Mouse (Mus musculus) erythroid progenitor cell, adult 5-6 weeks (primary cell): ENCODE measurements around the gene Smarce1. TPM values are rescaled to one million over a fixed set of nuclear protein-coding genes. Genes with fewer than 3 reads are reported as not detected.

ENCODE experiments used
- ATAC-seq: replicated peaks from 2 replicates; pipeline ENCODE4 v1.8.0; 2016; ENCODE audit warnings: moderate number of reproducible peaks, mild to moderate bottlenecking, moderate TSS enrichment, inconsistent platforms; ENCODE audit not compliant: poor library complexity, low FRiP score, severe bottlenecking
- total RNA-seq, 2 experiments: library from RNA; stranded (forward) in 1 of 2; stranded (reverse) in 1 of 2; fragments of 150-400 nt in 1 of 2; fragments of 186-747, 209-891 nt in 1 of 2; gene quantifications; 2 replicates each; pipeline versions ENCODE4 v1.2.3 to v1.2.4; 2015 to 2017; ENCODE audit warnings: low replicate concordance in 2 of 2

Smarce1 gene
- total RNA-seq, 2 experiments from 2014 or later, result 70.0 to 122 TPM

DNA sequence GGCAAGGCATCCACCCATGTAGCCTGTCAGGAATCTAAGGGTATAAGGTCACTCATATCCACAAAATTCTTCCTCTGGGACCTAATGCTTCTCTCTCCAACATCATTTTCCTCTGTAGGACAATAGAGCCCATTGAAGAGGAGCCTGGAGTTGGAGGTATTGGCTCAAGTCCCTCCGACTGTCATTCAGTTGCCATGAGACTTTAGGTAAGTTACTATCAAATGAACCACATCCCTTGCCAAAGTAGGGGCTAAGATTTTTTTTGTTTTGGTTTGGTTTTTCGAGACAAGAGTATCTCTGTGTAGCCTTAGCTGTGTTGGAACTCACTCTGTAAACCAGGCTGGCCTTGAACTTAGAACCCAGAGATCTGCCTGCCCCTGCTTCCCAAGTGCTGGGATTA lies 59.4 kb downstream of the Smarce1 start:
- ATAC-seq, result no peak

DNA sequence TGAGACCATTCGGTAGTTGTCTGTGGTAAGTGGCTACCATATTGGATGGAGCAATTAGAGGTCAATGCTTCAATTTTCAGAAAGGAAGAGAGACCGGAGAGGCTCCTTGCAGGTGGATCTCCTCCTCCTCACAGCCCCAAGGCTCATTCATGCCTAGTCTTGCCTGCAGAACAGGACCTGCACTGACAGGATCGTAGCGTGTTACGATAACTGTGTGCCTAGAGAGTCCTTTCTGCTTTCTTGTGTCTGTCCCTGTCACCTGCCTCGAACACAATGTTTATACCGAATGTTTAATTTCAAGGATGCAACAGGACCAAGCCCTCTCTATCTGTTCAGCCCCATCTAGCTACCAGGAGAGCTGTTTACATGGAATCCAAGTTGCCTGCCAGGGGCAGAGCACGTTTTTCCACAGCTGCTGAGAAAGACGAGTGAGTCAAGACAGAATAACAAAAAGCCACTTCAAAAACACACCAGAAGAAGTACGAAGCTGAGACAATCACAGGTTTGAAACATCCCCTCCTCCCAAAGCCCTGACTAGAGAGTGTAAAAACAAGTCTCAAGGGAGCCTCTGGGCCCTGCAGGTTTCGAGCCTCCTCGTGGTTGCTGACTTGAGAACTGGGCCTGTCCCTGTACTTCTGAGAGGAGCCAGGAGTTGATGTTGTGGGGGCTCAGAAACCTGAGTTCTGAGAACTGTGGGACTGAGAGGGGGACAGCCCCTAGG lies 60.1 kb downstream of the Smarce1 start:
- ATAC-seq, result no peak

DNA sequence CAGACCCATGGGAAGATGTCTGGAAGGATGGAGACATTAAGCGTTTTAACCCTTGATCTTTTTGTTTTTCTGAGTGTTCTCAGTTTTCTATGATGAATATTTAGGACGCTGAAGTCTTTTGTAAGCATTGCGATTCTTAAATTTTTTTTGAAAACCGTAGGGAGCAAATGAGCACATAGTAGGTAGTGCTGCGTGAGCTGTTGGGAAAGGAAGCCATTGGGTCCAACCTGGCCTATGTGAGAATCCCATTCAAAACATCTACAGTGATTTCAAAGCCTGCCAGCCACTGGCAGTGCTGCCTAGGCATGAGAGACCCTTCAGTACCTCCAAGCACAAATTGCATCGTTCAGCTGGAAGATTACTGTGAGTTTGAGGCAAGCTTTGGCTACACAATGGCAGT lies 60.8 kb downstream of the Smarce1 start:
- no peak for ATAC-seq

DNA sequence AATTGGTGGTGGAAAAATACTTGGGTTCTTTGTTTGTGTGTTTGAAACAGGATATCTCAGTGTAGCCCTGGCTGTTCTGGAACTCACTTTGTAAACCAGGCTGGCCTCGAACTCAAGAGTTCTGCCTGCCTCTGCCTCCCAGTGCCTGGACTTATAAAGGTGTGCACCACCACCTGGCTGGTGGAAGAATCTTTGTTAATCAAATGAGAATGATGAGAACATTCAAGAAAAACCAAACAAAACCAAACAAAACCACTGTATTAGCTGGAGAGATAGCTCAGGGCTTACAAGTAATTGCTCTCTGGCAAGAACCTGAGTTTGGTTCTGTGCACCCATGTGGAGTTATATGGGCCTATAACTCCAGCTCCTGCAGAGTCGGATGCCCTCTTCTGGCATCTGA lies 61.4 kb downstream of the Smarce1 start:
- no peak for ATAC-seq

DNA sequence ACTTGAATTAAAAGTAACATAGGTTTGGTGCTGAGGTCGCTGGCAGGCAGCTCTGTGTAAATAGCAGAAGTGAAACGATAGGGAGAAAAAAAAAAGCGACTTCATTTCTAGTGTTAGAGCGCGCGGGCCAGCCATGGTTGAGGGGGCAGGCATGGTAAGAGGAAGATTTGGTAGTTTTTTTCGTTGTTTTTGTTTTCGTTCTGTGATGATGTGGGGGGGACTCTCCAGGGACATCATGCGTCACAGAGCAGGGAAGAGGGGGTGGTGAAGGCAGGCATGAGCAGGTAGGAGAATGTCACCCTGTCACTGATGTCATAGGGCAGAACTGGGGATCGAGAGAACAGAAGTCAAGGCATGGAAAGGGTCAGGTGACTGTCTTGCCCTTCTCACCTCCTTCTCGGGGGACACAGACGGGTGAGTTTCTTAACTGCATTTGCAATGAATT lies 62.8 kb downstream of the Smarce1 start:
- ATAC-seq, result no peak

DNA sequence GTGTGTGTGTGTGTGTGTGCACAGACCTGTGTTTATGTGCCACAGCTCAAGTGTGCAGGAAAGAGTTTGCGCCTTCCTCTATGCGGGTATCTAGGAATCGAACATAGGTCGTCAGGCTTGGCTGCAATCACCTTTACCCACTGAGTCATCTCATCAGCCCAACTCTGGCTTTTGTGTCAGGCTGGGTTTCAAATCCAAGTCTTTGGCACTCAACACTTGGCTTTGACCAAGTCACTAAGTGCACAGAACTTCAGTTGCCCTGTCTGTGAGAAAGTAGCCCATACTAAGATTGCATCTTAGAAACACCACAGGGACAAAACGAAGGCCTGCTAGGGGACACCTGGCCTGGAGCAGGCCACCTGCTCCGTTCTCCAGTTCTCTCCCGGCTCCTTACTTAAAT lies 63.2 kb downstream of the Smarce1 start:
- ATAC-seq, result no peak

DNA sequence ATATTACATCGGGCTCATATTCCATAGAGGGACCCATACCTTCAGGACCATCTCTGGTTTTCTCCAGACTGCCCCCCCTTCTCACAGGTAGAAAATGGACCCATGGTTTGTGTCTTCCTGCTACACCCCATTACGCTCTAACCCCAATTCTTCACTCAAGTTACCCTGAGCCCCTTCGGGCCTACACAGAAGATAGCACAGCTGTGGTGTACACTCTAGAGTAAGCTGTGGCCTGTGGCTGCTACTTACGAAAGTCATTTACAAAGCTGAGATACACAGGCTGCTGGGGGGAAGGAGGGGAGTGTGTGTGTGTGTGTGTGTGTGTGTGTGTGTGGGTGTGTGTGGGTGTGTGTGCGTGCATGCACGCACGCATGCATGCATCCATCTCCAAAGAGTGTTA lies 64.6 kb downstream of the Smarce1 start:
- no peak for ATAC-seq

DNA sequence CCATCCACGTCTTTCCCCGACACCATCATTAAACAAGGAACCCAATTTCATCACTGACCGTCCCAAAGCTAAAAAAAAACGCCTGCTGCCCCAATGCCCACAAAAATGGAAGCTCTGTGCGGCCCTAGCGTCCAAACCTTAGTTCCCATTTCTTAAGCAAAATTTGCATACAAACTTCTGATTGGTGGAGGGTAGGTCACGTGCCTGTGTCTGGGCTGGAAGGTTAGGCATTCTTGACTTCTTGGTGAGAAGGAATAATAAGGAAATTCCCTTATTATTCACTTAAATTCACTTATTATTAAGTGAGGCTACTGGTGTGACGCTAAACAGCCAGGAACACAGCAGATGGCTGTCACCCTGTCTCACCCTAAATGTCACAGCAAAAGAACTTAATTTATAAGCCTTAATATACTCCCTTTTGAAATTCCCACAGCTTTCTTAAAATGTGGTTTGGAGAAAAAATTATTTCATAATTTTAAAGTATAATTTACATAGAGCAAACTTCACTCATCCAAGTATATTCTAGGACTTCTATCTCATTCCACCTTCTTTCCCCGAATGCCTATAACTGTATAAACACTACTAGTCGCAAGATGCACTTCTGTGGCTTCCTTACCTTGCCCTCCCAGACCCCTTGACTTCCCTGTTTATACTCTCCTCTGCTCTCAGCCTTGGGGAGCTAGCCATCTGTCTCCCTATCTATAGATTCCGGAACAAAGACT lies 65.6 kb downstream of the Smarce1 start:
- ATAC-seq, result no peak

DNA sequence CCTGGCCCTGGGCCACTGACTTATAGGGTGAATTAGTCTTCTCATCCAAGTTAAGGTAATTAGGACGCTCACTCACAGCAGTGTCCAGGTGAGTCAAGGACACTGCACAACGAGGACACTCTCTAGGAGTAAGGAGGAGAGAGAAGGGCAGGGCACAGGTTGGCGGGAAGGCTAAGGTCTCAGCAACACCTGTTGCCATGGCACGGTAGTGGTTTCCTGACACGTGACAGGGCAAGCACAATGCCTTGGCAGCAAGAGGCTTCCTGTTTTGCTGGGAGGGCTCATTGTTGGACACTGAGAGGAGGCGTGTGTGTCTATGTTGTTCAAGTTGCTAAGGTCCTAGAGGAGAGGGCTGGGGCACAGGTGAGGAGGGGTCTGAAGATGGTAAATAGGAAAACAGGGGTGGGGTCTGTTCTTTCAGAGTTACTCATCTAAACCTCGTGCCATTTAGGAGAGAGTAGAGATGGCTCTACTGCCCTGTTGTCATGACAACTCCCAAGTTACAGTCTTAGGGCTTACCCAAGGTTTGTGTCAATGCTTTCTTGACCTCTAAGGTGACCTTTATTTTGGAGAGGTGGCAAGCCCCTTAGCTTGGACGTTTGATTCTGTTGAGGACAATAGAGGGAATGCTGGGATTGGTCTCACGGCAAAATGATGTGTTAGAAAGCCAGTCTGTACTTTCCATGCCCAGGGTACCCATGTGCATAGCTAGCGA lies 67.7 kb downstream of the Smarce1 start:
- ATAC-seq, result 0 out of 2 replicates have a peak, but pooled peaks have one; percentile 10

DNA sequence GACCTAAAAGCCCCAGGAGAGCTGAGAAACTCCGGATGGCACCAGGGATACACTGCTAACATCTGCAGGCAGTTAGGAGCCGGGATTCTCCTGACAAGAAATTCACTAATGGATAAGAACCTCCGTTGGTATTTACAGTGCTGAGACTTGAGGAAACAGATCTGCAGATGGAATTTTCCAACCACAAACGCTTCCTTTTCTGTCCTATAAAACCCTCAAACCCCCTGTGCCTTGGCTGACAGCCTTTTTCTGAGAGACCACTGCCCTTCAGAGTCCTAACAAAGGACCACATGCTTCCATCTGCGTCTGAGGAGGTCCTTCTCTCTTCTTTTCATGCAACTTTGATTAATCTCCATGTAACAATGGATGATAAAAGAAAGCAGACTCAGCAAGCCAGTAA lies 69.2 kb downstream of the Smarce1 start:
- no peak for ATAC-seq

DNA sequence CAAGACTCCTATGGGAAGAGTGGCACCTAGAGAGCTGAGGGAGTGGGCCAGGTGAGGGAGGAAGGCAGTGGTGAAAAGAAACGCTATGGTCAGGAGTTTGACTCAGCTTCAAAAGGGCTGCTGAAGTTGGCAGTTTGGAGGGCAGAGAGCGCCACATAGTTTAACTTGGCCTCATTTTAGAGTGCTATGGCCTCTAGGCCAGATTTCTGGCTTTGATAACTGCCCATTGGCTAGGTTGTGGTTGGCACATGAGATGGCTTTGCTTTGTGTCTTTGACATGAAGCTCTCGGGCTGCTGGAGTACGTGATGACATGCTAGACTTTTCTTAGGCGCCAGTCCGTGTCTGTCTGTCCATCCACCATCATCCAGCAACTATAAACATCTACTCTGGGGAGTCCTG lies 70.6 kb downstream of the Smarce1 start:
- ATAC-seq, result no peak

Other genes with a start within 250 kb of the Smarce1 start
- gene Gjd3, start 248.0 kb downstream of the Smarce1 start, total RNA-seq (2015; ENCODE audit: low replicate concordance), result not detected in 2 replicates
- gene Gjd3, start 248.0 kb downstream of the Smarce1 start, total RNA-seq (2017; ENCODE audit: low replicate concordance), result not detected in 2 replicates
- gene Top2a, start 206.8 kb downstream of the Smarce1 start, total RNA-seq (2015; ENCODE audit: low replicate concordance), result 1,106 and 1,185 TPM in 2 replicates
- 1,820 and 2,303 TPM in 2 replicates for gene Top2a, start 206.8 kb downstream of the Smarce1 start, total RNA-seq (2017; ENCODE audit: low replicate concordance)
- 12.2 and 25.2 TPM in 2 replicates for gene Igfbp4, start 189.8 kb downstream of the Smarce1 start, total RNA-seq (2015; ENCODE audit: low replicate concordance)
- gene Igfbp4, start 189.8 kb downstream of the Smarce1 start, total RNA-seq (2017; ENCODE audit: low replicate concordance), result 5.8 and 8.1 TPM in 2 replicates
- not detected in 2 replicates for gene Tns4, start 141.7 kb downstream of the Smarce1 start, total RNA-seq (2015; ENCODE audit: low replicate concordance)
- gene Tns4, start 141.7 kb downstream of the Smarce1 start, total RNA-seq (2017; ENCODE audit: low replicate concordance), result 2.6 and 3.1 TPM in 2 replicates
- gene Ccr7, start 75.9 kb downstream of the Smarce1 start, total RNA-seq (2015; ENCODE audit: low replicate concordance), result 1.4 and 8.0 TPM in 2 replicates
- 1.3 and 2.0 TPM in 2 replicates for gene Ccr7, start 75.9 kb downstream of the Smarce1 start, total RNA-seq (2017; ENCODE audit: low replicate concordance)
- not detected in 2 replicates for gene Krt222, start 13.1 kb upstream of the Smarce1 start, total RNA-seq (2015; ENCODE audit: low replicate concordance)
- not detected in 2 replicates for gene Krt222, start 13.1 kb upstream of the Smarce1 start, total RNA-seq (2017; ENCODE audit: low replicate concordance)
- gene Krt24, start 54.2 kb upstream of the Smarce1 start, total RNA-seq (2015; ENCODE audit: low replicate concordance), result not detected in 2 replicates
- gene Krt24, start 54.2 kb upstream of the Smarce1 start, total RNA-seq (2017; ENCODE audit: low replicate concordance), result not detected in 2 replicates
- not detected in 2 replicates for gene Krt25, start 91.9 kb upstream of the Smarce1 start, total RNA-seq (2015; ENCODE audit: low replicate concordance)
- gene Krt25, start 91.9 kb upstream of the Smarce1 start, total RNA-seq (2017; ENCODE audit: low replicate concordance), result not detected in 2 replicates
- gene Krt26, start 106.9 kb upstream of the Smarce1 start, total RNA-seq (2015; ENCODE audit: low replicate concordance), result not detected in 2 replicates
- gene Krt26, start 106.9 kb upstream of the Smarce1 start, total RNA-seq (2017; ENCODE audit: low replicate concordance), result 0.68 TPM in 1 of 2 replicates, not detected in the other
- not detected in 2 replicates for gene Krt27, start 120.1 kb upstream of the Smarce1 start, total RNA-seq (2015; ENCODE audit: low replicate concordance)
- gene Krt27, start 120.1 kb upstream of the Smarce1 start, total RNA-seq (2017; ENCODE audit: low replicate concordance), result not detected in 2 replicates
- gene Krt28, start 143.9 kb upstream of the Smarce1 start, total RNA-seq (2015; ENCODE audit: low replicate concordance), result not detected in 2 replicates
- gene Krt28, start 143.9 kb upstream of the Smarce1 start, total RNA-seq (2017; ENCODE audit: low replicate concordance), result not detected in 2 replicates
- gene Krt10, start 158.3 kb upstream of the Smarce1 start, total RNA-seq (2015; ENCODE audit: low replicate concordance), result not detected in 2 replicates
- gene Krt10, start 158.3 kb upstream of the Smarce1 start, total RNA-seq (2017; ENCODE audit: low replicate concordance), result 5.9 TPM in 1 of 2 replicates, not detected in the other
- not detected in 2 replicates for gene Krt12, start 191.2 kb upstream of the Smarce1 start, total RNA-seq (2015; ENCODE audit: low replicate concordance)
- gene Krt12, start 191.2 kb upstream of the Smarce1 start, total RNA-seq (2017; ENCODE audit: low replicate concordance), result not detected in 2 replicates
- gene Krt20, start 207.1 kb upstream of the Smarce1 start, total RNA-seq (2015; ENCODE audit: low replicate concordance), result not detected in 2 replicates
- not detected in 2 replicates for gene Krt20, start 207.1 kb upstream of the Smarce1 start, total RNA-seq (2017; ENCODE audit: low replicate concordance)